Mouse (Mus musculus) heart, adult 9 months (tissue): Measurements from ENCODE around the gene Eif4e2.
A peak's percentile ranks its signal among the peaks of the same experiment; 100 is the strongest.

Experiments
- DNase-seq, 2 experiments: peaks; one replicate each; pipeline ENCODE4 v3.0.0; 2022; ENCODE audit warnings: low spot score in 2 of 2

Eif4e2 gene

GRCm38 (mm10) chr1:87213735-87214704 lies at the start of gene Eif4e2:
Gene Eif4e2 (plus strand): TSS chr1:87213914.
- DNase-seq = peak; percentile 93 to 95

- no peak for DNase-seq
Observed at GRCm38 (mm10) chr1:87164164-87164795, 49.4 kb upstream of the Eif4e2 start.

- no peak for DNase-seq
Observed at GRCm38 (mm10) chr1:87164796-87165184, 48.9 kb upstream of the Eif4e2 start.

- no peak for DNase-seq
Observed at GRCm38 (mm10) chr1:87170458-87170857, 43.3 kb upstream of the Eif4e2 start.

- no peak for DNase-seq
Observed at GRCm38 (mm10) chr1:87171312-87171711, 42.4 kb upstream of the Eif4e2 start.

GRCm38 (mm10) chr1:87172316-87172715 lies 41.4 kb upstream of the Eif4e2 start:
- no peak for DNase-seq

- peak; percentile 25 to 52 for DNase-seq
Observed at GRCm38 (mm10) chr1:87174006-87174955, 39.4 kb upstream of the Eif4e2 start.

GRCm38 (mm10) chr1:87175852-87176292 lies 37.8 kb upstream of the Eif4e2 start:
- peak; percentile 26 to 42 for DNase-seq

- DNase-seq = no peak
Observed at GRCm38 (mm10) chr1:87180896-87181295, 32.8 kb upstream of the Eif4e2 start.

- DNase-seq = no peak
Observed at GRCm38 (mm10) chr1:87183013-87183412, 30.7 kb upstream of the Eif4e2 start, which contains the start of gene Prss56. Gene Prss56 (plus strand): TSS chr1:87183313.

GRCm38 (mm10) chr1:87183998-87184750 lies 29.5 kb upstream of the Eif4e2 start:
- DNase-seq = no peak

GRCm38 (mm10) chr1:87184751-87185139 lies 29.0 kb upstream of the Eif4e2 start:
- peak; percentile 42 to 46 for DNase-seq

GRCm38 (mm10) chr1:87185526-87185925 lies 28.2 kb upstream of the Eif4e2 start:
- DNase-seq = no peak

- no peak for DNase-seq
Observed at GRCm38 (mm10) chr1:87186261-87187036, 27.3 kb upstream of the Eif4e2 start.

- peak in 1 of 2 experiments; percentile 40 for DNase-seq
Observed at GRCm38 (mm10) chr1:87187037-87187355, 26.7 kb upstream of the Eif4e2 start.

GRCm38 (mm10) chr1:87190429-87190828 lies 23.3 kb upstream of the Eif4e2 start, which contains the start of gene Chrnd:
Gene Chrnd (plus strand): TSS chr1:87190607.
- DNase-seq = no peak

GRCm38 (mm10) chr1:87197296-87197695 lies 16.4 kb upstream of the Eif4e2 start:
- DNase-seq = no peak

GRCm38 (mm10) chr1:87198119-87199065 lies 15.3 kb upstream of the Eif4e2 start:
- no peak for DNase-seq

GRCm38 (mm10) chr1:87200811-87201210 lies 12.9 kb upstream of the Eif4e2 start:
- no peak for DNase-seq
